28 mouse cellular contexts compared by ENCODE assay signal in the genomic region with DNA sequence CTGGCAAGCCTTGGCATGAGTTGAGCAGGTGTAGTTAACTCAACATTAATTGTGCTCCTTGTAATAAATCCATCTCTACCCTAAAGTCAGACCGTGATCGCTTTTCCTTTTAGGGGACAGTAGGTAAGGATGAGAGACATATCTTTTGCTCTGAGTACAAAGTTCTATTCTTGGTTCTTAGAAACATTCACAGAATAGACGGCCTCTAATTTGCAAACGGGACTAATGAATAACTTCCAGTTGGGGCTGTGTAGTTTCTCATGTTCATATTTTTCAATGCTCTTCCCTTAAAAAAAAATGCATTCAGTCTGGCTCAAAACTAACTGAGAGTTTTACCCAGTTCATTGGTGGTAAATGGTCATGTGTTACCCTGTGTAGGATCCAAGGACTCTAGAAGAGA. TPM values are rescaled to one million over a fixed set of nuclear protein-coding genes. Genes with fewer than 3 reads are reported as not detected.
DNase-seq lines count a peak whose midpoint lies in the region; ATAC-seq lines count a peak whose summit lies in the region.
"Had no signal": no experiment of that assay in that cellular context is flagged by ENCODE, and none has a peak within 500 bp of the region (broad histone marks: within the 10 kb centered on the region; RNA-seq: fewer than 3 reads in every experiment).

No protein-coding gene starts in this region.

- H3K36me3 ChIP-seq in heart, embryonic 11.5 days (ENCODE audit: control insufficient read depth, insufficient read depth, low read length) = 0 out of 2 replicates have a peak, but pooled peaks cover 3% of the 10 kb centered on the region
- H3K36me3 ChIP-seq in heart, embryonic 15.5 days = 0 out of 2 replicates have a peak, but pooled peaks cover 5% of the 10 kb centered on the region

- peaks cover 25% of the 10 kb centered on the region for H3K4me1 ChIP-seq in heart, embryonic 11.5 days (ENCODE audit: control insufficient read depth, insufficient read depth, low read length)
- H3K4me1 ChIP-seq in heart, embryonic 15.5 days (replicated peaks) = peaks cover 29% of the 10 kb centered on the region

- no peaks in the 10 kb centered on the region for H3K27me3 ChIP-seq in heart, embryonic 11.5 days (ENCODE audit: control insufficient read depth, insufficient read depth, low read length)
- H3K27me3 ChIP-seq in heart, embryonic 15.5 days = no peaks in the 10 kb centered on the region
- H3K27me3 ChIP-seq: CH12.LX; forebrain, embryonic 13.5 days; Patski had no signal

- no peak for DNase-seq in heart, postnatal 25 days (ENCODE audit: low spot score)
- no peak for DNase-seq in heart, postnatal 10 days
- DNase-seq in kidney, adult 9 months = peak; percentile 67
- no peak for DNase-seq in kidney, postnatal 10 days
- DNase-seq: adrenal gland, postnatal 10 days; adrenal gland, postnatal 36 days; B cell, adult 2 months; cerebellum, adult 18-20 months; cerebellum, adult 9-10 months; cerebellum, postnatal 14 days; gastrocnemius, postnatal 10 days; gastrocnemius, postnatal 36 days; heart, adult 2 months; kidney, adult 18-20 months had no signal

- WGBS in heart, embryonic 11.5 days (ENCODE audit: insufficient replicate concordance) = 94% methylated on average over 4 of the region's 4 CpGs
- WGBS in heart, embryonic 15.5 days = 83% methylated on average over 4 of the region's 4 CpGs

- intact Hi-C loops in heart, postnatal 25 days (cut with DNase I) = no loop called here
- intact Hi-C loops in heart, postnatal 10 days (cut with DNase I) = loop anchor here (2.0 kb wide), 1 partner anchor 166 kb away; no protein-coding TSS in a partner anchor

- H3K4me3 ChIP-seq in heart, embryonic 11.5 days (ENCODE audit: low read depth, low read length) = no peak overlapping the region
- no peak overlapping the region for H3K4me3 ChIP-seq in heart, embryonic 15.5 days
- H3K4me3 ChIP-seq: forebrain, embryonic 13.5 days; heart, adult 2 months had no signal

- H3K4me2 ChIP-seq in heart, embryonic 11.5 days = no peak overlapping the region
- H3K4me2 ChIP-seq in heart, embryonic 15.5 days = no peak overlapping the region
- H3K4me2 ChIP-seq: forebrain, embryonic 13.5 days had no signal

- no peak overlapping the region for H3K9ac ChIP-seq in heart, embryonic 11.5 days (ENCODE audit: low read depth, low read length)
- H3K9ac ChIP-seq in heart, embryonic 15.5 days = no peak overlapping the region
- H3K9ac ChIP-seq: forebrain, embryonic 13.5 days; hindbrain, embryonic 14.5 days had no signal

- peak overlapping the region; percentile 68; the same call in 1 of the 2 replicates for H3K27ac ChIP-seq in heart, embryonic 11.5 days (ENCODE audit: low read depth, low read length)
- peak overlapping the region; percentile 67; the same call in 1 of the 2 replicates for H3K27ac ChIP-seq in heart, embryonic 15.5 days
- H3K27ac ChIP-seq: forebrain, embryonic 13.5 days; heart, adult 2 months; hindbrain, embryonic 14.5 days; hindbrain, postnatal 0 days had no signal

- no peak for ATAC-seq in heart, embryonic 11.5 days (replicated peaks; ENCODE audit: insufficient number of reproducible peaks, low FRiP score, low TSS enrichment)
- no peak for ATAC-seq in heart, embryonic 15.5 days (replicated peaks; ENCODE audit: insufficient number of reproducible peaks, insufficient read depth, low FRiP score, low read depth)
- ATAC-seq: forebrain, embryonic 13.5 days; forebrain, embryonic 16.5 days; hindbrain, postnatal 0 days; inflammation-experienced regulatory T-cells, adult 6 months; intestine, embryonic 16.5 days; Patski had no signal

- no peaks in the 10 kb centered on the region for H3K9me3 ChIP-seq in heart, embryonic 11.5 days (replicated peaks; ENCODE audit: control insufficient read depth, low read length)
- H3K9me3 ChIP-seq in heart, embryonic 15.5 days (replicated peaks) = no peaks in the 10 kb centered on the region
- H3K9me3 ChIP-seq: forebrain, embryonic 10.5 days; forebrain, embryonic 13.5 days; G1E had no signal

RNA-seq across cellular contexts. Expression of a gene that starts 1.9 kb away (rescaled TPM):
- 31.8 and 32.9 TPM in 2 replicates for polyA plus RNA-seq in heart, embryonic 11.5 days (2014; fragmentation: Nextera tagmentation; extraction: Ambion mirVana)
- total RNA-seq in heart, postnatal 25 days (2021) = 10 to 100 TPM; 15.8 to 16.9 TPM
- 16.7 and 18.1 TPM in 2 replicates for polyA plus RNA-seq in heart, embryonic 15.5 days (2015; fragmentation: Nextera tagmentation; extraction: Ambion mirVana)
- total RNA-seq in heart, postnatal 10 days (2021) = 10 to 100 TPM; 24.5 to 29.4 TPM

RNA-seq across cellular contexts. Expression of a gene that starts 42.5 kb away (rescaled TPM):
- polyA plus RNA-seq in heart, embryonic 11.5 days (2014; fragmentation: Nextera tagmentation; extraction: Ambion mirVana) = not detected in 2 replicates
- total RNA-seq in heart, postnatal 25 days (2021) = under 1 TPM; 0.13 to 0.20 TPM
- not detected in 2 replicates for polyA plus RNA-seq in heart, embryonic 15.5 days (2015; fragmentation: Nextera tagmentation; extraction: Ambion mirVana)
- total RNA-seq in heart, postnatal 10 days (2021) = under 1 TPM in 1 of 2 experiments, not detected in 1; 0.14 TPM
- total RNA-seq: adrenal gland, postnatal 10 days; CH12.LX; G1E; gastrocnemius, adult 18-20 months; gastrocnemius, postnatal 10 days; gastrocnemius, postnatal 36 days; granulocyte monocyte progenitor cell, adult 5-6 weeks had no signal
- polyA plus RNA-seq: G1E; inflammation-experienced regulatory T-cells, adult 6 months; intestine, embryonic 16.5 days had no signal
